In genomic region chr7:4743354-4743753, GRCm38 (mm10) we compare ENCODE assay signal across 21 mouse cellular contexts. TPM values are rescaled to one million over a fixed set of nuclear protein-coding genes. Genes with fewer than 3 reads are reported as not detected.
A peak's percentile ranks its signal among the peaks of the same experiment; 100 is the strongest.
DNase-seq lines count a peak whose midpoint lies in the region; ATAC-seq and TF ChIP-seq lines count a peak whose summit lies in the region.
"Had no signal": no experiment of that assay in that cellular context is flagged by ENCODE, and none has a peak within 500 bp of the region (broad histone marks: within the 10 kb centered on the region; RNA-seq: fewer than 3 reads in every experiment).

No protein-coding gene starts in this region.

- H3K27me3 ChIP-seq in erythroblast, embryonic 14.5 days (ENCODE audit: control insufficient read depth) = no peaks in the 10 kb centered on the region
- H3K27me3 ChIP-seq in kidney, postnatal 0 days (ENCODE audit: insufficient read depth, low read length) = no peaks in the 10 kb centered on the region
- no peaks in the 10 kb centered on the region for H3K27me3 ChIP-seq in kidney, embryonic 15.5 days
- H3K27me3 ChIP-seq in G1E (ENCODE audit: insufficient read depth, low read length) = no peaks in the 10 kb centered on the region
- H3K27me3 ChIP-seq in liver, embryonic 15.5 days = no peaks in the 10 kb centered on the region
- H3K27me3 ChIP-seq: CH12.LX; forebrain, embryonic 12.5 days; heart, embryonic 12.5 days; hindbrain, embryonic 15.5 days; limb, embryonic 13.5 days had no signal

- ATAC-seq in erythroblast, adult 5-6 weeks (replicated peaks; ENCODE audit: low FRiP score, poor library complexity, severe bottlenecking) = no peak
- ATAC-seq in kidney, postnatal 0 days (replicated peaks; ENCODE audit: low FRiP score, low read depth) = no peak
- no peak for ATAC-seq in kidney, embryonic 15.5 days (replicated peaks; ENCODE audit: low FRiP score)
- ATAC-seq in G1E (ENCODE audit: extremely low read depth, insufficient number of reproducible peaks, low FRiP score, poor library complexity, severe bottlenecking) = no peak
- no peak for ATAC-seq in liver, embryonic 15.5 days (ENCODE audit: insufficient read depth)

- peak; percentile 53 for DNase-seq in kidney, postnatal 0 days (ENCODE audit: low spot score)
- no peak for DNase-seq in G1E (ENCODE audit: low spot score)
- DNase-seq in layer of hippocampus, postnatal 10 days (ENCODE audit: low spot score in 2 of 2) = no peak
- DNase-seq in adrenal gland, adult 8-10 months = no peak
- DNase-seq: cerebellum, postnatal 25 days; gastrocnemius, adult 2 months; kidney, adult 18-20 months; thymus, postnatal 36 days had no signal

- peak overlapping the region; percentile 89 for H3K4me3 ChIP-seq in erythroblast, embryonic 14.5 days (replicated peaks)
- H3K4me3 ChIP-seq in kidney, postnatal 0 days (replicated peaks; ENCODE audit: low read depth, low read length) = no peak overlapping the region
- no peak overlapping the region for H3K4me3 ChIP-seq in kidney, embryonic 15.5 days (replicated peaks)
- H3K4me3 ChIP-seq in G1E (ENCODE audit: low read depth, low read length) = peak overlapping the region; percentile 80; the same call in 1 of the 2 replicates
- H3K4me3 ChIP-seq in liver, embryonic 15.5 days (replicated peaks) = peak overlapping the region; percentile 78
- H3K4me3 ChIP-seq: forebrain, embryonic 12.5 days; gastrocnemius, adult 2 months; heart, embryonic 12.5 days; hindbrain, embryonic 15.5 days; left cerebral cortex, adult 2 months; myocyte had no signal

- TF ChIP-seq CTCF in kidney, postnatal 0 days (IDR thresholded peaks at IDR 0.05; ENCODE audit: low read depth) = no peak
- TF ChIP-seq CTCF in G1E (IDR thresholded peaks at IDR 0.05; ENCODE audit: low read depth, low read length) = no peak

- no peak overlapping the region for H3K9ac ChIP-seq in kidney, postnatal 0 days (ENCODE audit: low read depth, low read length)
- no peak overlapping the region for H3K9ac ChIP-seq in kidney, embryonic 15.5 days
- H3K9ac ChIP-seq in liver, embryonic 15.5 days = peak overlapping the region; percentile 83; the same call in 1 of the 2 replicates
- H3K9ac ChIP-seq: forebrain, embryonic 12.5 days had no signal

- WGBS in kidney, postnatal 0 days = 60% methylated on average over 2 of the region's 2 CpGs
- WGBS in kidney, embryonic 15.5 days = 59% methylated on average over 2 of the region's 2 CpGs
- WGBS in liver, embryonic 15.5 days (ENCODE audit: insufficient replicate concordance) = 19% methylated on average over 2 of the region's 2 CpGs

- H3K9me3 ChIP-seq in erythroblast, embryonic 14.5 days (ENCODE audit: control insufficient read depth, low read length) = no peaks in the 10 kb centered on the region
- H3K9me3 ChIP-seq in kidney, postnatal 0 days (replicated peaks; ENCODE audit: low read length) = no peaks in the 10 kb centered on the region
- no peaks in the 10 kb centered on the region for H3K9me3 ChIP-seq in kidney, embryonic 15.5 days (replicated peaks)
- no peaks in the 10 kb centered on the region for H3K9me3 ChIP-seq in G1E (replicated peaks)
- no peaks in the 10 kb centered on the region for H3K9me3 ChIP-seq in liver, embryonic 15.5 days (replicated peaks)
- H3K9me3 ChIP-seq: forebrain, embryonic 12.5 days; heart, embryonic 12.5 days; hindbrain, embryonic 15.5 days; limb, embryonic 13.5 days had no signal

- peaks cover 62% of the 10 kb centered on the region for H3K36me3 ChIP-seq in erythroblast, embryonic 14.5 days (ENCODE audit: control insufficient read depth)
- H3K36me3 ChIP-seq in kidney, postnatal 0 days (ENCODE audit: insufficient read depth, low read length) = peaks cover 7% of the 10 kb centered on the region
- peaks cover 51% of the 10 kb centered on the region for H3K36me3 ChIP-seq in kidney, embryonic 15.5 days
- H3K36me3 ChIP-seq in G1E (replicated peaks) = peaks cover 66% of the 10 kb centered on the region
- peaks cover 46% of the 10 kb centered on the region for H3K36me3 ChIP-seq in liver, embryonic 15.5 days (replicated peaks)

- H3K4me1 ChIP-seq in erythroblast, embryonic 14.5 days (ENCODE audit: control insufficient read depth) = peaks cover 95% of the 10 kb centered on the region
- H3K4me1 ChIP-seq in kidney, postnatal 0 days (replicated peaks; ENCODE audit: insufficient read depth, low read length) = peaks cover 15% of the 10 kb centered on the region
- H3K4me1 ChIP-seq in kidney, embryonic 15.5 days = peaks cover 34% of the 10 kb centered on the region
- H3K4me1 ChIP-seq in G1E (ENCODE audit: insufficient read depth, low read depth, low read length) = peaks cover 87% of the 10 kb centered on the region
- peaks cover 93% of the 10 kb centered on the region for H3K4me1 ChIP-seq in liver, embryonic 15.5 days (replicated peaks)

- no peak overlapping the region for H3K4me2 ChIP-seq in kidney, postnatal 0 days (ENCODE audit: low read length)
- H3K4me2 ChIP-seq in kidney, embryonic 15.5 days = no peak overlapping the region
- H3K4me2 ChIP-seq in liver, embryonic 15.5 days = peak overlapping the region; percentile 88
- H3K4me2 ChIP-seq: forebrain, embryonic 12.5 days had no signal

- no peak overlapping the region for H3K27ac ChIP-seq in kidney, postnatal 0 days
- no peak overlapping the region for H3K27ac ChIP-seq in kidney, embryonic 15.5 days
- H3K27ac ChIP-seq in liver, embryonic 15.5 days (replicated peaks) = peak overlapping the region; percentile 94
- H3K27ac ChIP-seq: forebrain, embryonic 12.5 days; gastrocnemius, adult 2 months; hindbrain, embryonic 15.5 days; left cerebral cortex, adult 2 months; limb, embryonic 13.5 days had no signal

RNA-seq across cellular contexts. Expression of gene Kmt5c, which starts 3.4 kb away (rescaled TPM):
- 67.3 and 67.8 TPM in 2 replicates for polyA plus RNA-seq in erythroblast, embryonic 14.5 days (2012)
- total RNA-seq in erythroblast, adult 5-6 weeks (2015; ENCODE audit: low replicate concordance) = 11.3 and 15.9 TPM in 2 replicates
- 32.0 and 42.2 TPM in 2 replicates for total RNA-seq in erythroblast, adult 5-6 weeks (2017; ENCODE audit: low replicate concordance)
- polyA plus RNA-seq in kidney, postnatal 0 days (2015; fragmentation: Nextera tagmentation; extraction: Ambion mirVana) = 61.2 and 64.8 TPM in 2 replicates
- polyA plus RNA-seq in kidney, embryonic 15.5 days (2015; fragmentation: Nextera tagmentation; extraction: Ambion mirVana) = 79.3 and 90.8 TPM in 2 replicates
- total RNA-seq in G1E (2014; fragmentation: Nextera tagmentation) = 79.7 and 108 TPM in 2 replicates
- 34.8 and 39.0 TPM in 2 replicates for total RNA-seq in G1E (2017)
- polyA plus RNA-seq in G1E (2012) = 232 and 325 TPM in 2 replicates
- 50.1 and 56.1 TPM in 2 replicates for polyA plus RNA-seq in liver, embryonic 15.5 days (2015; fragmentation: Nextera tagmentation; extraction: Ambion mirVana)
- 10 to 100 TPM; 43.5 to 45.9 TPM for total RNA-seq in layer of hippocampus, postnatal 10 days (2021)
- 10 to 100 TPM; 31.0 to 59.8 (median 43.8) TPM for total RNA-seq in adrenal gland, adult 8-10 months (2022)

RNA-seq across cellular contexts. Expression of gene Cox6b2, which starts 9.5 kb away (rescaled TPM):
- polyA plus RNA-seq in erythroblast, embryonic 14.5 days (2012) = 25.4 and 26.4 TPM in 2 replicates
- 33.2 and 44.4 TPM in 2 replicates for total RNA-seq in erythroblast, adult 5-6 weeks (2015; ENCODE audit: low replicate concordance)
- total RNA-seq in erythroblast, adult 5-6 weeks (2017; ENCODE audit: low replicate concordance) = 18.8 and 22.3 TPM in 2 replicates
- polyA plus RNA-seq in kidney, postnatal 0 days (2015; fragmentation: Nextera tagmentation; extraction: Ambion mirVana) = 70.7 and 84.0 TPM in 2 replicates
- 68.3 and 78.0 TPM in 2 replicates for polyA plus RNA-seq in kidney, embryonic 15.5 days (2015; fragmentation: Nextera tagmentation; extraction: Ambion mirVana)
- total RNA-seq in G1E (2014; fragmentation: Nextera tagmentation) = 4.2 and 5.3 TPM in 2 replicates
- total RNA-seq in G1E (2017) = 1.0 and 2.0 TPM in 2 replicates
- 7.8 and 8.0 TPM in 2 replicates for polyA plus RNA-seq in G1E (2012)
- 66.0 and 79.3 TPM in 2 replicates for polyA plus RNA-seq in liver, embryonic 15.5 days (2015; fragmentation: Nextera tagmentation; extraction: Ambion mirVana)
- 1 to 10 TPM; 6.5 to 9.8 TPM for total RNA-seq in layer of hippocampus, postnatal 10 days (2021)
- total RNA-seq in adrenal gland, adult 8-10 months (2022) = 10 to 100 TPM in 1 of 4 experiments, 1 to 10 TPM in 3; 5.1 to 10.3 (median 9.1) TPM
- total RNA-seq: CH12.LX had no signal

RNA-seq across cellular contexts. Expression of gene Tmem150b, which starts 18.3 kb away (rescaled TPM):
- polyA plus RNA-seq in erythroblast, embryonic 14.5 days (2012) = not detected in 2 replicates
- total RNA-seq in erythroblast, adult 5-6 weeks (2015; ENCODE audit: low replicate concordance) = 1.7 and 6.7 TPM in 2 replicates
- total RNA-seq in erythroblast, adult 5-6 weeks (2017; ENCODE audit: low replicate concordance) = 2.1 and 2.7 TPM in 2 replicates
- 0.06 and 0.12 TPM in 2 replicates for polyA plus RNA-seq in kidney, postnatal 0 days (2015; fragmentation: Nextera tagmentation; extraction: Ambion mirVana)
- 0.12 TPM in 1 of 2 replicates, not detected in the other for polyA plus RNA-seq in kidney, embryonic 15.5 days (2015; fragmentation: Nextera tagmentation; extraction: Ambion mirVana)
- total RNA-seq in G1E (2014; fragmentation: Nextera tagmentation) = 1.1 and 1.7 TPM in 2 replicates
- 1.2 and 1.7 TPM in 2 replicates for total RNA-seq in G1E (2017)
- 0.11 and 0.21 TPM in 2 replicates for polyA plus RNA-seq in G1E (2012)
- polyA plus RNA-seq in liver, embryonic 15.5 days (2015; fragmentation: Nextera tagmentation; extraction: Ambion mirVana) = 0.14 and 0.37 TPM in 2 replicates
- total RNA-seq in layer of hippocampus, postnatal 10 days (2021) = not detected
- 1 to 10 TPM in 1 of 4 experiments, under 1 TPM in 3; 0.49 to 1.1 (median 0.73) TPM for total RNA-seq in adrenal gland, adult 8-10 months (2022)
- total RNA-seq: CH12.LX; left cerebral cortex, adult 2 months had no signal
- polyA plus RNA-seq: embryonic facial prominence, embryonic 11.5 days; heart, embryonic 12.5 days had no signal

RNA-seq across cellular contexts. Expression of gene Fam71e2, which starts 27.7 kb away (rescaled TPM):
- not detected in 2 replicates for polyA plus RNA-seq in erythroblast, embryonic 14.5 days (2012)
- total RNA-seq in erythroblast, adult 5-6 weeks (2015; ENCODE audit: low replicate concordance) = not detected in 2 replicates
- not detected in 2 replicates for total RNA-seq in erythroblast, adult 5-6 weeks (2017; ENCODE audit: low replicate concordance)
- polyA plus RNA-seq in kidney, postnatal 0 days (2015; fragmentation: Nextera tagmentation; extraction: Ambion mirVana) = not detected in 2 replicates
- polyA plus RNA-seq in kidney, embryonic 15.5 days (2015; fragmentation: Nextera tagmentation; extraction: Ambion mirVana) = not detected in 2 replicates
- total RNA-seq in G1E (2014; fragmentation: Nextera tagmentation) (not detected in 2 replicates), G1E (2017) (0.05 and 0.06 TPM in 2 replicates)
- polyA plus RNA-seq in G1E (2012) = not detected in 2 replicates
- polyA plus RNA-seq in liver, embryonic 15.5 days (2015; fragmentation: Nextera tagmentation; extraction: Ambion mirVana) = not detected in 2 replicates
- total RNA-seq in layer of hippocampus, postnatal 10 days (2021) = not detected
- total RNA-seq in adrenal gland, adult 8-10 months (2022) = not detected
- total RNA-seq: CH12.LX; gastrocnemius, adult 2 months; left cerebral cortex, adult 2 months; megakaryocyte-erythroid progenitor cell, adult 5-6 weeks had no signal
- polyA plus RNA-seq: embryonic facial prominence, embryonic 11.5 days; forebrain, embryonic 12.5 days; heart, embryonic 12.5 days; hindbrain, embryonic 15.5 days; limb, embryonic 13.5 days; myocyte had no signal

RNA-seq across cellular contexts. Expression of gene Il11, which starts 39.3 kb away (rescaled TPM):
- polyA plus RNA-seq in erythroblast, embryonic 14.5 days (2012) = not detected in 2 replicates
- not detected in 2 replicates for total RNA-seq in erythroblast, adult 5-6 weeks (2015; ENCODE audit: low replicate concordance)
- not detected in 2 replicates for total RNA-seq in erythroblast, adult 5-6 weeks (2017; ENCODE audit: low replicate concordance)
- polyA plus RNA-seq in kidney, postnatal 0 days (2015; fragmentation: Nextera tagmentation; extraction: Ambion mirVana) = 0.14 and 0.20 TPM in 2 replicates
- polyA plus RNA-seq in kidney, embryonic 15.5 days (2015; fragmentation: Nextera tagmentation; extraction: Ambion mirVana) = 0.27 and 0.30 TPM in 2 replicates
- total RNA-seq in G1E (2014; fragmentation: Nextera tagmentation) (not detected in 2 replicates), G1E (2017) (not detected in 2 replicates)
- polyA plus RNA-seq in G1E (2012) = 0.13 and 0.15 TPM in 2 replicates
- 0.06 TPM in 1 of 2 replicates, not detected in the other for polyA plus RNA-seq in liver, embryonic 15.5 days (2015; fragmentation: Nextera tagmentation; extraction: Ambion mirVana)
- under 1 TPM; 0.38 to 0.41 TPM for total RNA-seq in layer of hippocampus, postnatal 10 days (2021)
- total RNA-seq in adrenal gland, adult 8-10 months (2022) = under 1 TPM; 0.28 to 0.37 (median 0.32) TPM
- total RNA-seq: gastrocnemius, adult 2 months; megakaryocyte-erythroid progenitor cell, adult 5-6 weeks had no signal

Comparison
In these comparisons a context has a peak if more than half of its experiments do, and no peak if none do; other contexts are left out.
1. H3K4me3 ChIP-seq: peak in erythroblast, embryonic 14.5 days (single experiment), G1E (single experiment) and liver, embryonic 15.5 days (single experiment); none in kidney, postnatal 0 days (single experiment) and kidney, embryonic 15.5 days (single experiment).